Mouse (Mus musculus): ENCODE data around the gene Slc6a6. TPM values are rescaled to one million over a fixed set of nuclear protein-coding genes. Genes with fewer than 3 reads are reported as not detected.

Gene Slc6a6
- total RNA-seq, 1 experiment from 2014 or later, result 169 TPM

DNA sequence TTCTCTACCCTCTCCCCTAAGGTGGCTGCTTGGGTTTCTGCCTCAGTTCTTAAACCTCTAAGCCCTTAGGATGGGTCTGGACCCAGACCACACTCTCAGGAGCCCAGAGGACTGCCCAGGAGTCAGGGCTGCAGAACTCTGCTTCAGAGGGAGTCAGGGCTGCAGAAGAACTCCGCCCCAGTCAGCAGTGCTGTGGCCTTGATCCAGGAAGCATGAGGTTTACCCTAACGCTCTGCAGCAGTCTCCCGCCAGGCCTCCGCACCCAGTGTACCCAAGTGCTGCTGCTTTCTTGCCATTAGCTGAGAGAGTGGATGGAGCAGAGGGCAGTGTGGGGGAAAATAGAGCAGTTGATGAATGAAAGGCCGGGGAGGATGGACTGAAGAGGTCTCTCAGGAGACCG is 124.2 kb downstream of the Slc6a6 start:
- no peak for ATAC-seq (ENCODE audit: extremely low read depth, insufficient number of reproducible peaks, low FRiP score, poor library complexity, severe bottlenecking)

Other genes starting within 250 kb of the Slc6a6 start
- 8.1 and 8.5 TPM in 2 replicates for gene Chchd4, start 210.5 kb upstream of the Slc6a6 start, total RNA-seq (2017)
- gene Tmem43, start 210.3 kb upstream of the Slc6a6 start, total RNA-seq (2017), result 167 and 199 TPM in 2 replicates
- gene Xpc, start 168.2 kb upstream of the Slc6a6 start, total RNA-seq (2017), result 86.9 and 89.5 TPM in 2 replicates
- gene Lsm3, start 168.1 kb upstream of the Slc6a6 start, total RNA-seq (2017), result 61.2 and 94.0 TPM in 2 replicates
- not detected in 2 replicates for gene Grip2, start 143.2 kb downstream of the Slc6a6 start, total RNA-seq (2017)
- 74.0 and 86.0 TPM in 2 replicates for gene Ccdc174, start 194.0 kb downstream of the Slc6a6 start, total RNA-seq (2017)
- gene 4930590J08Rik, start 218.8 kb downstream of the Slc6a6 start, total RNA-seq (2017), result 4.7 and 4.9 TPM in 2 replicates

Measured in neutrophil, adult 5-6 weeks (primary cell).